Mouse (Mus musculus): Measurements from ENCODE around the gene Sned1.
A peak's percentile ranks its signal among the peaks of the same experiment; 100 is the strongest.
"Not testable (repeated sequence)": the region's sequence is repeated elsewhere in the genome, so short reads cannot be mapped to it uniquely, and the experiment has no call there.

The Sned1 gene

GRCm38 (mm10) chr1:93229626-93230025 is 6.0 kb upstream of the Sned1 start:
- no peak for DNase-seq

GRCm38 (mm10) chr1:93236545-93236924 is 894 bp downstream of the Sned1 start:
- no peak for DNase-seq

GRCm38 (mm10) chr1:93237676-93238075 is 2.0 kb downstream of the Sned1 start:
- no peak for DNase-seq

GRCm38 (mm10) chr1:93238201-93238600 is 2.6 kb downstream of the Sned1 start:
- peak; percentile 51 for DNase-seq

GRCm38 (mm10) chr1:93245936-93246335 is 10.3 kb downstream of the Sned1 start:
- DNase-seq = peak; percentile 53

GRCm38 (mm10) chr1:93252586-93252985 is 16.9 kb downstream of the Sned1 start:
- DNase-seq = no peak

GRCm38 (mm10) chr1:93255761-93256160 is 20.1 kb downstream of the Sned1 start:
- no peak for DNase-seq

GRCm38 (mm10) chr1:93257560-93257959 is 21.9 kb downstream of the Sned1 start:
- no peak for DNase-seq

GRCm38 (mm10) chr1:93267207-93267606 is 31.6 kb downstream of the Sned1 start:
- peak; percentile 32 for DNase-seq

- DNase-seq = no peak
Measured at GRCm38 (mm10) chr1:93268246-93268645, 32.6 kb downstream of the Sned1 start.

- no peak for DNase-seq
Measured at GRCm38 (mm10) chr1:93270516-93271240, 35.0 kb downstream of the Sned1 start.

GRCm38 (mm10) chr1:93271751-93272150 is 36.1 kb downstream of the Sned1 start:
- DNase-seq = no peak

- DNase-seq = peak; percentile 52
Measured at GRCm38 (mm10) chr1:93272409-93272821, 36.8 kb downstream of the Sned1 start.

- no peak for DNase-seq
Measured at GRCm38 (mm10) chr1:93275561-93275960, 39.9 kb downstream of the Sned1 start.

- no peak for DNase-seq
Measured at GRCm38 (mm10) chr1:93277041-93277440, 41.4 kb downstream of the Sned1 start.

- DNase-seq = no peak
Measured at GRCm38 (mm10) chr1:93289678-93290214, 54.1 kb downstream of the Sned1 start.

- no peak for DNase-seq
Measured at GRCm38 (mm10) chr1:93290956-93291355, 55.3 kb downstream of the Sned1 start.

GRCm38 (mm10) chr1:93291591-93291990 is 56.0 kb downstream of the Sned1 start:
- DNase-seq = no peak

- DNase-seq = no peak
Measured at GRCm38 (mm10) chr1:93292006-93292405, 56.4 kb downstream of the Sned1 start.

GRCm38 (mm10) chr1:93294491-93294890 is 58.9 kb downstream of the Sned1 start:
- DNase-seq = not testable (repeated sequence)

GRCm38 (mm10) chr1:93299791-93300190 is 64.2 kb downstream of the Sned1 start:
- DNase-seq = no peak

GRCm38 (mm10) chr1:93300578-93300977 is 64.9 kb downstream of the Sned1 start:
- DNase-seq = no peak

GRCm38 (mm10) chr1:93305581-93306337 is 70.1 kb downstream of the Sned1 start, which contains the start of gene Mterf4:
TSS of gene Mterf4 (minus strand) at chr1:93305915.
- DNase-seq = peak; percentile 86

GRCm38 (mm10) chr1:93323973-93324372 is 88.3 kb downstream of the Sned1 start:
- DNase-seq = no peak
